Mouse (Mus musculus): Measurements from ENCODE around the gene Tmem235. TPM values are rescaled to one million over a fixed set of nuclear protein-coding genes. Genes with fewer than 3 reads are reported as not detected.

The Tmem235 gene
- total and polyA plus RNA-seq, 3 experiments = not detected

- peaks cover 51% of the 10 kb centered on the region for H3K79me2 ChIP-seq (replicated peaks; ENCODE audit: control insufficient read depth, extremely low read depth, insufficient read depth, poor library complexity, severe bottlenecking)
- no peaks in the 10 kb centered on the region for H3K9me3 ChIP-seq (replicated peaks; ENCODE audit: low read length)
- H3K4me2 ChIP-seq (ENCODE audit: insufficient read depth, low read depth, poor library complexity, severe bottlenecking) = peak overlapping the region; percentile 89
- peak overlapping the region; percentile 64 to 77 (median 65) for H3K4me3 ChIP-seq (replicated peaks in 1 of 3; ENCODE audit: low read depth in 2 of 3, low read length in 2 of 3, poor library complexity in 1 of 3)
- H3K4me1 ChIP-seq (ENCODE audit: control insufficient read depth in 1 of 2, insufficient read depth in 2 of 2) = peaks cover 14 to 60% of the 10 kb centered on the region in 2 experiments
- DNase-seq (ENCODE audit: extremely low read depth) = no peak
- peak overlapping the region; percentile 85 for H3K9ac ChIP-seq (ENCODE audit: insufficient read depth, low read depth)
- TF ChIP-seq TCF12 (IDR thresholded peaks at IDR 0.05; ENCODE audit: low read depth, low read length) = peak; percentile 4; the same call in 1 of the 2 replicates
- peak; percentile 8; the same call in 1 of the 2 replicates for TF ChIP-seq MXI1 (IDR thresholded peaks at IDR 0.05; ENCODE audit: low read depth, low read length)
- peak; percentile 63 for TF ChIP-seq ZMIZ1 (IDR thresholded peaks at IDR 0.05; ENCODE audit: low read depth, low read length)
- TF ChIP-seq RCOR1 (conservative IDR thresholded peaks at IDR 0.05; ENCODE audit: low read depth, low read length) = no peak
- no peak for TF ChIP-seq E2F4 (IDR thresholded peaks at IDR 0.05; ENCODE audit: insufficient replicate concordance, low read depth, low read length)
- 0 out of 2 replicates have a peak, but pooled peaks have one; percentile 8 for TF ChIP-seq BHLHE40 (IDR thresholded peaks at IDR 0.05; ENCODE audit: low read depth, low read length)
- no peak for TF ChIP-seq ELF1 (IDR thresholded peaks at IDR 0.05; ENCODE audit: low read depth, low read length)
- TF ChIP-seq NRF1 (IDR thresholded peaks at IDR 0.05; ENCODE audit: low read depth, low read length) = peak; percentile 63
- no peak for TF ChIP-seq MAZ (IDR thresholded peaks at IDR 0.05; ENCODE audit: low read depth, low read length)
- 0 out of 2 replicates have a peak, but pooled peaks have one; percentile 14 for TF ChIP-seq MAX (IDR thresholded peaks at IDR 0.05; ENCODE audit: low read length)
- TF ChIP-seq CHD1 (IDR thresholded peaks at IDR 0.05; ENCODE audit: low read depth, low read length) = peak; percentile 98; the same call in 1 of the 2 replicates
- TF ChIP-seq MEF2A (IDR thresholded peaks at IDR 0.05; ENCODE audit: borderline replicate concordance, low read depth, low read length) = no peak
- H3K36me3 ChIP-seq (replicated peaks in 1 of 2; ENCODE audit: control insufficient read depth in 1 of 2, insufficient read depth in 1 of 2, low read length in 1 of 2) = peaks cover 25 to 40% of the 10 kb centered on the region in 2 experiments
- dilution Hi-C loops (cut with MboI; ENCODE audit: extremely low pct_ligation_motif_present, extremely low pct_unique_long_range_greater_than_20kb, low sequenced_read_pairs) (no loop called here), in situ Hi-C loops (cut with MboI; ENCODE audit: low pct_ligation_motif_present, low pct_unique_long_range_greater_than_20kb, low sequenced_read_pairs) (loop anchor here (5.0 to 10.0 kb wide), 3 partner anchors 34 to 351 kb away; no protein-coding TSS in a partner anchor)
- H3K27me3 ChIP-seq (replicated peaks) = no peaks in the 10 kb centered on the region
- peak overlapping the region; percentile 94 for H3K27ac ChIP-seq (ENCODE audit: insufficient read depth, low read depth)
Measured at GRCm38 (mm10) chr11:117826164-117826563, 34.4 kb upstream of the Tmem235 start.

- Histone ChIP-seq H3K4me3 (replicated peaks in 1 of 3; ENCODE audit: low read depth in 2 of 3, low read length in 2 of 3, poor library complexity in 1 of 3) (peak overlapping the region; percentile 64 to 77 (median 65)), H3K27ac (ENCODE audit: insufficient read depth, low read depth) (peak overlapping the region; percentile 94), H3K9me3 (replicated peaks; ENCODE audit: low read length) (no peaks in the 10 kb centered on the region), H3K36me3 (replicated peaks in 1 of 2; ENCODE audit: control insufficient read depth in 1 of 2, insufficient read depth in 1 of 2, low read length in 1 of 2) (peaks cover 18 to 32% of the 10 kb centered on the region in 2 experiments), H3K4me1 (ENCODE audit: control insufficient read depth in 1 of 2, insufficient read depth in 2 of 2) (peaks cover 12 to 59% of the 10 kb centered on the region in 2 experiments), H3K4me2 (ENCODE audit: insufficient read depth, low read depth, poor library complexity, severe bottlenecking) (peak overlapping the region; percentile 89), H3K79me2 (replicated peaks; ENCODE audit: control insufficient read depth, extremely low read depth, insufficient read depth, poor library complexity, severe bottlenecking) (peaks cover 51% of the 10 kb centered on the region), H3K27me3 (replicated peaks) (no peaks in the 10 kb centered on the region), H3K9ac (ENCODE audit: insufficient read depth, low read depth) (peak overlapping the region; percentile 85)
- peak; percentile 31 for DNase-seq (ENCODE audit: extremely low read depth)
- TF ChIP-seq GABPA (IDR thresholded peaks at IDR 0.05; ENCODE audit: insufficient replicate concordance, low read depth, low read length) = no peak
- TF ChIP-seq SIN3A (IDR thresholded peaks at IDR 0.05; ENCODE audit: low read length) = peak; percentile 71
- no peak for TF ChIP-seq ELF1 (IDR thresholded peaks at IDR 0.05; ENCODE audit: low read depth, low read length)
- TF ChIP-seq ZNF384 (IDR thresholded peaks at IDR 0.05; ENCODE audit: low read depth, low read length) = 0 out of 2 replicates have a peak, but pooled peaks have one; percentile 37
- TF ChIP-seq RCOR1 (conservative IDR thresholded peaks at IDR 0.05; ENCODE audit: low read depth, low read length) = no peak
- 0 out of 2 replicates have a peak, but pooled peaks have one; percentile 8 for TF ChIP-seq MAX (IDR thresholded peaks at IDR 0.05; ENCODE audit: low read length)
- in situ Hi-C loops (cut with MboI; ENCODE audit: low pct_ligation_motif_present, low pct_unique_long_range_greater_than_20kb, low sequenced_read_pairs) (loop anchor here (5.0 to 10.0 kb wide), 3 partner anchors 35 to 352 kb away; no protein-coding TSS in a partner anchor), dilution Hi-C loops (cut with MboI; ENCODE audit: extremely low pct_ligation_motif_present, extremely low pct_unique_long_range_greater_than_20kb, low sequenced_read_pairs) (no loop called here)
Measured at GRCm38 (mm10) chr11:117826916-117827315, 33.6 kb upstream of the Tmem235 start.

All from CH12.LX (cell line).